Mouse (Mus musculus) heart, adult 2 months (tissue): ENCODE measurements around the gene Plxdc1.

Experiments used
- CTCF ChIP-seq: fragments of 200-600 bp; IDR thresholded peaks from 2 replicates; pipeline ENCODE4 v1.8.1; 2022; ENCODE audit warnings: antibody characterized with exemption, mild to moderate bottlenecking, moderate library complexity
- EP300 ChIP-seq: fragments of 200-500 bp; IDR thresholded peaks from 2 replicates; pipeline ENCODE4 v1.6.1; 2011; ENCODE audit warnings: low read depth, low read length, control low read depth; ENCODE audit not compliant: insufficient read depth

DNA sequence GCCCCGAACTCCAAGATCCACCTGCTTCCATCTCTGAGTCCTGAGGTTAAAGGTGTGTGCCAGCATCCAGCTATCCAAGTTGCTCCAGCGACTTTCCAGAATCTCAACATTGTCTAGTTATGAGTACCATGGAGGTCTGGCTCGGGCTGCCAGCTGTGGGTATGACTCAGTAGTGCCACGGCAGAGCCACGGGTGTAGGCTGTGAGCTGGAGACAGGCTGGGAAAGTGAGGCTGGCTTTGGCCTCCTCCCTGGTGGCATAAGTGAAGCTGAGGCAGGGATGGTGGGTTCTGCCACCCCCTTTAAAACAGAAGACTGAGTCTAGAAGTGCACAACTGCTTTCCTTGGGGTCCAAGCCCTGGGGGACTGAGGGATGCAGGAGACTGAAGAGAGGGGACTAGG, 47.8 kb upstream of the Plxdc1 start:
- no peak for TF ChIP-seq EP300
- no peak for TF ChIP-seq CTCF
